Mouse (Mus musculus) heart, postnatal 14 days (tissue): ENCODE measurements around the gene Cwc27. TPM values are rescaled to one million over a fixed set of nuclear protein-coding genes. Genes with fewer than 3 reads are reported as not detected.
A peak's percentile ranks its signal among the peaks of the same experiment; 100 is the strongest.

Experiments
- DNase-seq, 2 experiments: peaks; one replicate each; pipeline ENCODE4 v3.0.0; 2021 to 2022
- intact Hi-C: fragments of 180-260 bp; cut with DNase I; formaldehyde crosslinking; loops from one replicate; pipeline ENCODE4 v1.15.1; 2025
- total RNA-seq, 2 experiments: library from RNA; stranded (reverse); gene quantifications; 2 replicates each; pipeline ENCODE4 v1.2.3; 2021

Cwc27 gene
- total RNA-seq, 2 experiments from 2014 or later: 17.1 to 17.3 TPM

GRCm38 (mm10) chr13:104789663-104790062, 27.3 kb downstream of the Cwc27 start:
- intact Hi-C loops: loop anchor here (1.0 to 5.0 kb wide), 2 partner anchors 107 to 504 kb away; no protein-coding TSS in a partner anchor
- peak; percentile 16 to 51 for DNase-seq

GRCm38 (mm10) chr13:104787260-104787659, 29.7 kb downstream of the Cwc27 start:
- no peak for DNase-seq
- intact Hi-C loops: loop anchor here (5.0 kb wide), 1 partner anchor 105 kb away; no protein-coding TSS in a partner anchor

GRCm38 (mm10) chr13:104779104-104779670, 37.8 kb downstream of the Cwc27 start:
- intact Hi-C loops: no loop called here
- DNase-seq: no peak

GRCm38 (mm10) chr13:104763193-104763592, 53.7 kb downstream of the Cwc27 start:
- no peak for DNase-seq
- intact Hi-C loops: no loop called here

- intact Hi-C loops: no loop called here
- DNase-seq: no peak
Observed at GRCm38 (mm10) chr13:104762401-104762800, 54.5 kb downstream of the Cwc27 start.

- intact Hi-C loops: no loop called here
- DNase-seq: no peak
Observed at GRCm38 (mm10) chr13:104759381-104759780, 57.6 kb downstream of the Cwc27 start.

GRCm38 (mm10) chr13:104747032-104747431, 69.9 kb downstream of the Cwc27 start:
- intact Hi-C loops: no loop called here
- DNase-seq: no peak

GRCm38 (mm10) chr13:104742866-104743265, 74.1 kb downstream of the Cwc27 start:
- DNase-seq: no peak
- intact Hi-C loops: no loop called here

- intact Hi-C loops: no loop called here
- no peak for DNase-seq
Observed at GRCm38 (mm10) chr13:104729261-104730046, 87.5 kb downstream of the Cwc27 start.

- intact Hi-C loops: no loop called here
- DNase-seq: no peak
Observed at GRCm38 (mm10) chr13:104727681-104728080, 89.3 kb downstream of the Cwc27 start.

GRCm38 (mm10) chr13:104720133-104720532, 96.8 kb downstream of the Cwc27 start:
- intact Hi-C loops: no loop called here
- no peak for DNase-seq

GRCm38 (mm10) chr13:104694612-104695355, 122.2 kb downstream of the Cwc27 start:
- peak; percentile 9 to 67 for DNase-seq
- intact Hi-C loops: no loop called here

GRCm38 (mm10) chr13:104692710-104693109, 124.2 kb downstream of the Cwc27 start:
- intact Hi-C loops: no loop called here
- peak; percentile 9 to 23 for DNase-seq

GRCm38 (mm10) chr13:104685537-104685936, 131.4 kb downstream of the Cwc27 start:
- intact Hi-C loops: no loop called here
- no peak for DNase-seq

- DNase-seq: no peak
- intact Hi-C loops: loop anchor here (5.0 kb wide), 1 partner anchor 103 kb away; no protein-coding TSS in a partner anchor
Observed at GRCm38 (mm10) chr13:104684361-104685011, 132.5 kb downstream of the Cwc27 start.

- intact Hi-C loops: loop anchor here (5.0 kb wide), 1 partner anchor 106 kb away; no protein-coding TSS in a partner anchor
- DNase-seq: peak in 1 of 2 experiments; percentile 30
Observed at GRCm38 (mm10) chr13:104681212-104681611, 135.7 kb downstream of the Cwc27 start.

GRCm38 (mm10) chr13:104661188-104661587, 155.8 kb downstream of the Cwc27 start:
- intact Hi-C loops: no loop called here
- no peak for DNase-seq

- intact Hi-C loops: no loop called here
- no peak for DNase-seq
Observed at GRCm38 (mm10) chr13:104660042-104660680, 156.8 kb downstream of the Cwc27 start.

- intact Hi-C loops: no loop called here
- DNase-seq: no peak
Observed at GRCm38 (mm10) chr13:104656666-104657272, 160.2 kb downstream of the Cwc27 start.

- no peak for DNase-seq
- intact Hi-C loops: no loop called here
Observed at GRCm38 (mm10) chr13:104655137-104655536, 161.8 kb downstream of the Cwc27 start.
